Mouse (Mus musculus): Measurements from ENCODE around the gene Prpf39.

Prpf39 gene

DNA sequence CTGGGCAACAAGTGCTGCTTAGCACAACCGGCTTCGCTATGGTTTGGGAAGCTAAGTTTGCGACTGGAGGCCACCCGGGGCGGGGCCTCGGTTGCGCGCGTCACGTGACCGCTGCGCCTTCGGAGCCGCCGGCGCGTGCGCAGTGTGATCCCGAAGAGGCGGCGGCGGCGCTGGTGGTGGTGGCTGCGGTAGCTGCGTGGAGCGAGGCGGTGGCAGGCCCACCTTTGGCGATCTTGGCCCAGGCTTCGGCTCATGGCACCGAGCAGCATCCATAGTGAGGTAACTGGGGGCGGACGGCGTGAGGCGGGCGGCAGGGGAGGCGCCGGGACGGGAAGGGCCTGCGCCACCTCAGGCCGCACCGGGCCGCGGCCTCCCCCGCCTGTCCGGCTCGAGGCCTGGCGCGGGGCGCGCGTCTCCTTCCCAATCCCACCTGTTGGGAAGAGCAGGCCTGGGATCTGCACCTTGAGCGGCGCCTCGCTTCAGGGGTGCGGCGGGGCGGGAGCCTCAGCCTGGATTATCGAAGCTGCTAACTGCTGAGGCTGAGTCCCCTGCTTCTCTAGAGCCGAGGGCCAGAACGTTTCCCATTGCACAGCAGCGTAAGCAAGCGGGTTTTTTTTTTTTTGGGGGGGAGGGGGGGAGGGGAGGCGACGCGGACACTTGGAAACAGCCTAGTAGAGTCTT is at the start of gene Prpf39:
Prpf39 (plus strand) TSS at position 144 of the 681 bp plus-strand sequence.
- peak; percentile 59 for DNase-seq (ENCODE audit: low read depth)

DNA sequence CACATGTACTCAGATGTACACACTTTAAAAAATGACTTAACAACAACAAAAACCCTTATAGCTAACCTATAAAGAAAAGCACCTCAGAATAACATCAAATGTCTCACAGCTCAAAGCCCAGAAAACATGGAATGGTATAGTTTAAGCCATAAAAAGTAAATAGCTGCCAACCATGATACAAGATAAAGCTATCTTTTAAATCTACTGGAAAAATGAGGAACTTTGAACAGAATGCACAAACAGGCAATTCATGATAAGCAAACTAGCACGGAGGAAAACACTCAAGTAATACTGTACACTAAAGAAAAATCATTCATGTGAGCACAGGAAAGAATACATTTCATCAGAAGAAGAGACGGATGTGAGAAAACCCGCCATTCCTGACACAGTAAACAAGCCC is 28.4 kb upstream of the Prpf39 start:
- DNase-seq (ENCODE audit: low read depth): no peak

DNA sequence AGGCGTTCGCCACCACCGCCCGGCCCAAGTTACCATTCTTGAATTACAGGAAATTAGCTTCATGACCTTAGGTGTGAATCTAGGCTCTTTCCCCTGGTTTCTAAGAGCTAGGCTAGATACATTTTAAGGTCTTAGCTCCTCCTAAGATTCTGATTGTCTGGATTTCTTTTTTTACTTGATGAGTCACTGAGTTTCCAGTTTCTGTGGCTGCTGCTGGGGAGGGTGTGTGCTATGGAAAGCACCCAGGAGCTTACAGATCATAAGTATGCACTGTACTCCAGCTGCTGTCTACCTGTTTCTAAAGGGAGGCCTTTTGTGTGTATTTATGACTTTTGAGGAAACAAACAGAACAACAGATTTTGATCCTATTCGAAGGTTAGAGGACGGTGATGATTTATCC is 13.3 kb upstream of the Prpf39 start:
- DNase-seq (ENCODE audit: low read depth): no peak

DNA sequence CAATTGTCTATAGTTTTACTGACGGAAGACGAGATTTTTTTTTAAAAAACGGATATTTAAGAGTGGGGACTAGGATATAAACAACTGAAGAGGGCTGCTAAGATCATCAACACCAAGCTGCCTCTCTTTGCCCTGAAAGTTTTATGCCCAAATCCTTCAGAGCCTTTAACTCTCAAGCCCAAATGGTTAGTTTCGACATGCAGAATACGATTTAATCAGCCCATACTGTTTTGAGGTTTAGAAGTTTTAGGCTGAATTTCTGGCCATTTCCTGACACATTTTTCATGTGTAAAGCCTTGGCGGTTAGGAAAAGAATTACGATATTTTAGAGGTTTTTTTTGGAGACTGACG is 319 bp upstream of the Prpf39 start:
- no peak for DNase-seq (ENCODE audit: low read depth)

DNA sequence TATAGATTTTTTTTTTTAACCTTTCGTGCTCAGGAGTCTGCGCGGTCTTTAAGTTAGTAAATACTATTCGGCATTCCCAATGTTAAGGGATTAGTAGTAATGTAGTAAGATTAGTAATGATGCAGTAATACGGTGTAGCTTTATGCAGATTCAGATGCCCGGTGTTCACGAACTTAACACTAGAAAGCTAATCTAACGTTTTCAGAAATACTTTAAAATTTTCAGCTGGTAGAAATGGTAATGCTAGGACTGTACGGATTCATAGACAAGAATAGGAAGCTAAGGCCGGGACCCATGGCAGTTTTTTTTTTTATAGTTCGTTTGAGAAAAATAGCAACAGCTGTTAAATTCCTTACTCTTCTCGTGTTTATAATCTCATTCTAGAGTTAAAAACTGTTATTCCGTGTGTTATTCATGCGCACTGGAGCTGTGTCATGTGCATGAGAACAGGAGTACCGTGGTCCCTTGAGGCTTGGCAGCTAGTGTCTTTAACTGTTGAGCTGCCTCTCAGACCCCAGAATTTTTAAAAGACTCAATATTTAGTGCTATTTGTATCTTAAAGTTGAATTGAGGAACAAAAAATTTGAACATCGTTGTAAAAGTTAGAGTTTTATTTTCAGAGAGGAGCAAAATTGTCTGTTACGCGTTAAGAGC is 886 bp downstream of the Prpf39 start:
- DNase-seq (ENCODE audit: low read depth): no peak

DNA sequence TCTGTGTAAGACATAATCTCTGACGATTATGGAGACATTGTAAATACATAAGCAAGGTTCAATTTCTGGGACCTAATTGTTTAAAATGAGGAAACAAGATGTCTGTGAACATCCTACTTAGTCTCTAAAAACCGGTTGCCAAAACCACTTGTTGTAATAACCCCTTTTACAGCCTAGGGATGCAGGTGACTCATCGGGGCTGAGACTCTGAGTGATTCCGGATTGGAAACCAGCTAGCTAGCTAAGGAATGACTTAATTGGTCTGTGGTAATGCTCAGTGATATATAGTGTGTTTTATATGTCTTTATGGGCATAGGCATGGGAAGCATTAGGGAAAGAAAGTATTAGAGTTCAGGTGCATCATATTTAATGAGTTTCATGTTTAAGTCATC is 1.4 kb downstream of the Prpf39 start:
- DNase-seq (ENCODE audit: low read depth): peak; percentile 39

DNA sequence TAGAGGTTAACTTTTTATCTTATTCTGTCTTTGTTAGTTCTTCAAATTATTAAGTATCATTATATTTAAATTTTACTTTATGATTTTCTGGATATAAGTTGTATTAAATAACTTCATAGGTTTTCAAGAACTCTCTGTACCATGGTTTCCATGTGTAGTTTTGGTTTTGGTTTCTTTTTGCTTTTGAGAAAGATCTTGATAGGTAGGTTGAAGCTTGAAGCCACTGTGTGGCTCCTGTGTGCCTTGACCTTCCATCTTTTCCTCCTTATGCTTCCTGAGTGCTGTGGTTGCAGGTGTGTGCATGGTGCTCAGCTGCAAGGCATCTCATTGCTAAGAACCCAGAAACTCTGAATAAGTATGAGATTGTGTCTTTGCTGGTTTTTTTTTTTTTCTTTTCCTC is 12.7 kb downstream of the Prpf39 start:
- DNase-seq (ENCODE audit: low read depth): no peak

DNA sequence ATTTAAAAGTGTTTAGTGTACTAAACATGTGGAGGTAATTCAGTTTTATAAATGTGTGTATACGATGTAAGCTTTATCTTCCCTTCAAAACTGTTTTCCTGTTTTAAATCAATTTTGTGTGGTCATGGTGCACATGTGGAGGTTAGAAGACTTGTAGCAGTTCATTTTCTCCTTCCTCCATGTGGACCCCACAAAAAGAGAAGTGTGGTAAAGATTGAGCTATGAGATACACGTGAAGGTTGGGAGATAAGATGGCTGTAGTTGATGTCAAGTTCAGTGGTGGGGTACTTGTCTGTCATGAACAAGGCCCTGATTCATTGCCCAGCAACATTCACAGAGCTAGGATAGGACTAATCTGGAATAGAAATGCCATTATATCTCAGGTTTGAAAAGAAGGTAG is 22.1 kb downstream of the Prpf39 start:
- no peak for DNase-seq (ENCODE audit: low read depth)

DNA sequence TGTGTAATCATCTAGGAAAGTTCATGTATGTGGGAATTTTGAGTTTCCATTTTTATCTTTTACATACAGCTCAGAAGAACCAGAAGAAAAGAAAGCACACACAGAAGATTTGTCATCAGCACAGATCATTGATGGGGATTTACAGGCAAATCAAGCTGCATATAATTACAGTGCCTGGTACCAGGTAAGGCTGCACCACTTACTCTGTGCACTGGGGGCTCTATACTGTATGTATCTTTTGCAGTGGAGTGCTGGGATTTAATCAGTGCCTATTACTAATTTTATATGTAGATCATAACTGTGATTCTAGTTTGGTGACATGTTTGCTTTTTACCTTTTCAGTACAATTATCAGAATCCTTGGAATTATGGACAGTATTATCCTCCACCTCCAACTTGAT is 24.9 kb downstream of the Prpf39 start:
- DNase-seq (ENCODE audit: low read depth): no peak

DNA sequence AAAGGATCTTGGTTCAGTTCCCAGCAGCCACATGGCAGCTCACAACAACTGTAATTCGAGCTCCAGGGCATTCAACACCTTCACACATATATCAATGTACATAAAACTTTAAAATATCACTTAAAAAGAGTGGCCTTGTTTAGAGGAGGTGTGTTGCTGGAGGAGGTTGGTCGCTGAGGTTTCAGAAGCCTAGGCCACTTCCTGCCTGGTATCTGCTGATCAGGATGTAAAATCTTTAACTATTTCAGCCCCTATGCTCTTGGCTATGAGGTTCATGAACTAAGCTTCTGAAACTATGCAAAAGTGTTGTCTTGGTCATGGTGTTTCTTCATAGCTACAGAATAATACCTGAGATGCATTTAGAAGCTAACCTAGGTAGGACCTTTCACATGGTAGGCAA is 29.1 kb downstream of the Prpf39 start:
- DNase-seq (ENCODE audit: low read depth): no peak

DNA sequence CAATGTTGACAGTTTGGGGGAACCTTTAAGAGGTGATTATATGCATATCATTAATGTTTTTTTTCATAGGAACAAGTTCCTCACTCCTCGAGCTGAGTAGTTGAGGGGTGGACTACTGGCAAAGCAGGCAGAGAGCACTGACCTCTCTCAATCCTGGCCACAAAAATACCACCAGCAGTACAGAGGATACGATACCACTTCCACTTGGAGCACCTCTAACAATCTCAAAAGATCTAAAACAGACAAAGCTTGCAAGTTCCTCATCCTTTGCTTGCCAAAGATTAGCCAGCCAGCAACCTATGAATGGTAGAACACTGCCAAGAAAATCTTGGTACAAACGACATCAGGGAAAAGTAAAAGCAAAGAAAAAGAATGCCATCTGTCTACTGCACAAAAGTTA is 30.1 kb downstream of the Prpf39 start:
- DNase-seq (ENCODE audit: low read depth): no peak

DNA sequence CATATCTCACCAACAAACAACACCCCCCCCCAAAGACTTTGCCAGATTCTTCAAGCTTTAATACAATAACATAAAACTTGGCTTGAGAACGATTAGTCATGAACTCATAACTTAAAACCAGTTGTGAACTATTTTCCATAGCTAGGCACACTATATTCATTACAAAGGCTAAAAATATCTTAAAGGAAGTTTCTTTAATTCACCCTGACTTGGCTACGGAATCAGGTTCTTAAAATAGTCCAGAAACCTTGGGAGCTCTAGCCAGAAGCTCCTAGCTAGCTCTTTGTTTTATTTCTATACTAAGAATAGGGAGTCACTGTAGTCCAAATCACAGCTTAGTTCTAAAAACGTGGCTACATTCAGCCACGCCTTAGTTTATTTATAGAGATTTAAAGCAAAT is 32.3 kb downstream of the Prpf39 start:
- DNase-seq (ENCODE audit: low read depth): no peak

DNA sequence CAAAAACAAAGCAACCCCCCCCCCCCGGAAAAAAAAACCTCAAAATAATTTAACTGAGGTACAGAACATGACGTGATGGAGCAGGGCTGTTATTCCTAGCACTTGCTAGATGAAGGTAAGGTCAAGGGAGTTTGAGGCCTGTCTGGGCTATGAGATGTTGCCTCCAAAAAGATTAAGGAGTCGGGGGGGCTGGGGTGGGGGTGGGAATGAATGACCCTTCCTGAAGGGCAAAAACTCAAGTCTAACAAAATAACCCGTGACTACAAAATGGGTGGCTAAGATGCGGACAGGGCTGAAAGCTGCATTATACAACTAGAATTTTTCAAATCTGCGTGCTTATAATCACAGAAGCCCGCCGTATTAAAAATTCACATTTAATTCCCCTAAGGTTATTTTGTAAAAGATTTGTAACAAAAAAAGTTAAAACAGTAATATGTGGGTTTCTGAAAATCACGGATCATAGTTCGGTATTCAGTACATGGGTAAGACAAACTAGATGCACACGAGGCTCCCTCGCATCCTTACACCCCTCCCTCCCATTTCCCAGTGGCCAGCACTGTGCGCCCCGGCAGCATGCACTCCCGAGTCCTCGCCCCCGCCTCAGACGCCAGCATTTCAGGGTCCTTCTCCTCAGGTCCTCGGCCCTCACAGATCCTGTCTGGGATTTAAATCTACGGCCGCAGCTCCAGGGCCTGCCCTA is 36.9 kb downstream of the Prpf39 start:
- no peak for DNase-seq (ENCODE audit: low read depth)

DNA sequence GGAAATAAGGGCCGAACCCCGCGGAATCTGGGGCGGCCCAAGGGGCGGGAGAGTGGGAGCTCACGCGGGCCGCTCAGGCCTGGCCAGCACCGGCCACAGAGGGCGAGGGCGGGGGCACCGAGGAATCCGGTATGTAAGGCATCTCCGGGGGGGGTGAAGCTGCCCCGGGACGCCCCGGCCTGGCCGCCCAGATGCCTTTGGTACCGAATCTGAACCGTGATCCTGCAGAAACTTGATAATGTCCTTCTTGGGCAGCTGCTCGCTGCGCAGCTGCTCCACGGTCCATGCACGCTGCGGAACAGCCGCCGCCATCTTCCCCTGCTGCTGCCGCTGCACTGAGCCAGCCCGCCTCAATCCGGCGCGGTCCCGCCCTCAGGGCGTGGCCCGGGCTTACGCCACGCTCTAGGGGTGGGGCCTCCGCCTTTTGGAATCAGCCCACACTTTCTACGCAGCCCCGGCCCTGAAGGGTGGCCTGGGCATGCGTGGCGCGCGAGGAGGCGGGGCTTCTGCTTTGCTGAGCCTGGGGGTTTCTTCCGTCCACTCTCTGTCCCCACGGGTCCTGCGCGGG is 37.6 kb downstream of the Prpf39 start, which contains the start of gene Fkbp3:
Fkbp3 (minus strand) TSS at position 397 of the 568 bp plus-strand sequence.
- DNase-seq (ENCODE audit: low read depth): peak; percentile 91

DNA sequence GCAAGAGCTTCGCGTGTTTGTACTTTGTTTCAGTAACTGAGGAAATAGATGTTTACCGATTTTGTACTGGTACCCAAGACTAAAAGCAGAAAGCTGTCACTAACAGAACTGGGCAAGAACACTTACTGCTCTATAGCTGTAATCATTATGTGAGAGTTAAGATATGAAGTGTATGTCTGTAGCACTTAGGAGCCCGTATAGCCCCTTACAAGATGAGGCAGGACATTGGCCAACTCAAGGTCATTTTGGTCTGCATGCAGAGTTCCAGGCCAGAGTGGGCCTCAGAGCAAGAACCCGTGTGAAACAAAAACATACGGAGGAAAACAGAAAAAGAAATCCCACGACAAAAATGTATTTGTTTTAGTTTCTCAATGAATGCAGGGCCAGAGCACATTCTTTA is 38.5 kb downstream of the Prpf39 start:
- DNase-seq (ENCODE audit: low read depth): no peak

DNA sequence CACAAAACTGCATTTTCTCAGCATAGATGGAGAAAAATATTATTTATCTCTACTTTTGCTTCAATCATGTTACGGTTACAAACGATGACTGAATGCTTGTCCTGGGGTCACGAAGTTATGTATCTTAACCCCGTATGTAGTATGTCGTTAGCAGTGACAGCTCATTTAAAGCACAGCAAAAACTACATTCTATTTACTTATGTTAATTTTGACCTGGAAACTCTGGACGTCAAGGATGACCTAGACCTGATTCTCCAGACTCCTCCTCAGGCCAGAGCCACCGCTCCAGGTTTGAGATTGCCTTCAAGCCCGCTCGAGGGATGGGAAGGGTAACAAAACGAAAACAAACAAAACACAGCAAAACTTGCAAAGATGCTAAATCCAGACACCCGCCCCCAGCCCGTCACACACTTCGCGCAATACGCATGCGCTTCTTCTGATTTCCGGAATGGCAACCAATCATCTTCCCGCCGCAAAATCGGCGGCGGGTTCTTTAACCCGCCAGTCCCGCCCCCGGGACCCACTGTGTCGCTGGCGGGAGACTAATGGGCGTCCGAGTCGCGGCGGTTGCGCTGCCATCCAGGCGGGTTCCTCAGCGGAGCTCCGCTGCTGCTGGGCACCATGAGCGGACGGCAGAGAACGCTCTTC is 39.1 kb downstream of the Prpf39 start, which contains the start of gene Fancm:
Fancm (plus strand) TSS at position 519 of the 648 bp plus-strand sequence.
- peak; percentile 71 for DNase-seq (ENCODE audit: low read depth)

DNA sequence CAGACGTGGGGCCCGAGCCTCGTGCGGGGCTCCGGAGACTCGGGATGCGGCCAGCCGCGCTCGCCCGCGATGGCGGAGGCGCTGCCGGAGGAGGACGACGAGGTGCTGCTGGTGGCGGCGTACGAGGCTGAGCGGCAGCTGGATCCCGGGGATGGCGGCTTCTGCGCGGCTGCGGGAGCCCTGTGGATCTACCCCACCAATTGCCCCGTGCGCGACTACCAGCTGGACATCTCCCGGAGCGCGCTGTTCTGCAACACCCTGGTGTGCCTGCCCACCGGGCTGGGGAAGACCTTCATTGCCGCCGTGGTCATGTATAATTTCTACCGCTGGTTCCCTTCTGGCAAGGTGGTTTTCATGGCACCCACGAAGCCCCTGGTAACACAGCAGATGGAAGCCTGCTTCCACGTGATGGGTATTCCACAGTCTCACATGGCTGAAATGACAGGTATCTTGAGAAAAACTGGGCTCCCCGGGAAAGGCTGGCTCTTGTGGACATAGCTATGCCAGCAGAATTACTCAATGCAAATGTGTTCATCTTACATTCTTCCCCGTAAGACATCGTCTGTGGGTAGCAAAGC is 39.7 kb downstream of the Prpf39 start:
- no peak for DNase-seq (ENCODE audit: low read depth)

DNA sequence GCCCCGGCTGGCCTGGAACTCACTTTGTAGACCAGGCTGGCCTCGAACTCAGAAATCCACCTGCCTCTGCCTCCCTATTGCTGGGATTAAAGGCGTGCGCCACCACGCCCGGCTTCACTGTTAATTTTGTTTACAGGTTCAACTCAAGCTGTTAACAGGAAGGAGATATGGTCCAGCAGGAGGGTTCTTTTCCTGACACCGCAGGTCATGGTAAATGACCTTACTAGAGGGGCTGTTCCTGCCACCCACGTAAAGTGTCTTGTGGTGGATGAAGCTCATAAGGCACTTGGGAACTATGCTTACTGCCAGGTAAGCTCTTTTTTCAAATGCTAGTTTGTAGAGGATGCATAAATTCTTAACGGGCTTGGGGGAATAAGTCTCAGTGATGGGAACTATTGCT is 40.8 kb downstream of the Prpf39 start:
- DNase-seq (ENCODE audit: low read depth): no peak

DNA sequence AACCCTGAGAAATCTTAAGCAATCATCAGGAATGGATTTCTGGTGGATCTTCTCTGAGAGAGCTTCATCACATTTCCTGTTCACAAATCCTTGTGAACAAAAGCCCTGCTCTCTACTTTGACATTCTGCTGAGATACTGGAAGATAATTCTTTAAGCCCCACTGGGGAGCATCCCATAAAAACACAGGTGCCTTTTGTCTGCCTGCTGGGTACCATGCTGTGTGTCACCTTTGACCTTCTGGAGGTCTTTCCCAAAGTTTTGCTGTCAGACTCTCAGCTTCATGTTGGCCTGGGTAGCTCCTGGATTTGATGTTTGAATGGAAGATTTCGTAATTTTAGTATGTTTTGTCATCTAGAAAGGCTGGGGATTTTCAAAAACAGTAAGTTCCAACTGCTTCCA is 72.6 kb downstream of the Prpf39 start:
- no peak for DNase-seq (ENCODE audit: low read depth)

DNA sequence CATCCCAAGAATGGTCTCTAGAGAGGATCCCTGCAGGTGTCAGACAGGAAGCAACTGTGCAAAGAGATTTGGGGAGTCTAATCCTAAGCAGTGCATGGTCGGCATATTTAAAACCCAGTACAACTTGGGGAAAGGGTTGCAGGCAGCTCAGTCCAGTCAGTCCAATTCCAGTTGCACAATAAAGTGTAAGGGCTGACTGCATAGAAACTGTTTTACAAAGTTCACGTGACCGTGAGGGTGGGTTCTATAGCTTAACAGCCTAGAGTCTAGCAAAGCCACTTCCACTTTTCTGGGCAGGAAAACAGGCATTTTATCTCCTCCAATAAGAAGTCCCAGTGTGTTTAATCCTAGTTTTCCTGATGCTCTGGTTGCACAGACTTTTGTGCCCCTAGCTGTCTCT is 75.4 kb downstream of the Prpf39 start:
- DNase-seq (ENCODE audit: low read depth): no peak

DNA sequence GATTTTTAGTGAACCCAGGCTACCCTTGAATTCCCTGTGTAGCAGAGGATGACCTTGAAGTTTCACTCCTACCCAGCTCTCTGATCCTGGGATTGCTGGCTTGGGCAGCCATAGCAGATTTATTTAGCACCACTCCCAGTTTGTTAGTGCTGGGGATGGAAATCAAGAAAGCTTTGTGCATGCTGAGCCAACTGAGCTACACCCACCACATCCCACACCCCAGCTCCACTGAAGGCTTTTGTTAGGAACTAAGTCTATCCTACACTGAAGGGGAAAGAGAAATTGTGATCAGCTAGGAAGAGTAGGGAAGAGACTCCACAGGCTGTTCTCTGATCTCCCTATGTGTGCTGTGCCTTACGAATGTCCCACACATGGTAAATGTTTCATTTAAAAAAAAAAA is 76.7 kb downstream of the Prpf39 start:
- no peak for DNase-seq (ENCODE audit: low read depth)
